Mouse (Mus musculus) liver, postnatal 0 days (tissue): ENCODE results near the gene Oxgr1.

Source experiments
- CTCF ChIP-seq: sonication (generic); IDR thresholded peaks from 2 replicates; pipeline ENCODE4 v1.5.1; 2016; ENCODE audit warnings: antibody characterized with exemption, low read depth
- EP300 ChIP-seq: IDR thresholded peaks from 2 replicates; pipeline ENCODE4 v1.6.1; 2016; ENCODE audit warnings: antibody characterized with exemption, low read depth, mild to moderate bottlenecking

DNA sequence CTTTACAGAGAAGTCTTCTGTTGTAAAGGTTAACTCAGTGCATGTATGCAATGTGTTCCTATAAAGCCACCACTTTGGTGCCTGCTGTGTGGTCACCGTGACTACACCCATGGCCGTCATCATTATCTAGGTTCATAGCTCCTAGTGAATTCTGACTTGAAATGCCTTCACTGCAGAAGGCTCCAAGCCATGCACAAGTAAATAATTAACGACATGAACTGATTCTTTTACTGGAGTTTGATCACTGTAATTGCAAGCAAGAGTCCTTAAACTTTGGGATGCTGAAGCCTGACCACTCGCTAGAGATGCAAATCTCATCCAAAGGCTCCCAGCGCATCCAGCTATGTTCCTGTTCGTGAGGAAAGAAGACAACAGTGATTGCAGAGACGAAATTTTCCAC, 38.6 kb downstream of the Oxgr1 start:
- TF ChIP-seq EP300, result no peak
- TF ChIP-seq CTCF, result no peak
